Mouse (Mus musculus) thymus, postnatal 36 days (tissue): ENCODE measurements around the gene Atp1a4.

Source experiments
- DNase-seq, 2 experiments: peaks; one replicate each; pipeline ENCODE4 v3.0.0; 2022; ENCODE audit warnings: mixed read lengths in 2 of 2

Atp1a4 gene

DNA sequence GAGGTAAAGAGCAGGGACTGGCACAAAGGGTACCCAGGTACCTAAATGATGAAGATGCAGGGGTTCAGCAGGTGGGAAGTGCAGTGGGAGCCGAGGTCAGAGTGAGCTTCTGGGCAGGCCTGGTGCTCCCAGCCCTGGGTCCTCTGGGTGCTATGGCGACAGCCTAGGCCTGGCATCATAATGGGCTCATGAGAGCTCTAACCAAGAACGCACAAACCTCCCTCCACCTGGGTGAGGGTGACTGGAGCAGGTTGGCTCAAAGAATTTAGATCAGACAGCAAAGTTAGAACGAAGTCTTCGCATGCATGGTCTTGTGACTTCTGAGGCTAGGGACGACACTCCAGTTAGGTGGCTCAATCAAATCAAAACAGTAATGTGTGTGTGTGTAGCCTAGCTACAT, at the start of gene Atp1a4:
Gene Atp1a4, minus strand, starts transcription at position 101 of the 400 bp plus-strand sequence.
- DNase-seq, result no peak

GRCm38 (mm10) chr1:172307936-172308335, 49.7 kb upstream of the Atp1a4 start:
- no peak for DNase-seq

GRCm38 (mm10) chr1:172306885-172307284, 48.7 kb upstream of the Atp1a4 start:
- no peak for DNase-seq

DNA sequence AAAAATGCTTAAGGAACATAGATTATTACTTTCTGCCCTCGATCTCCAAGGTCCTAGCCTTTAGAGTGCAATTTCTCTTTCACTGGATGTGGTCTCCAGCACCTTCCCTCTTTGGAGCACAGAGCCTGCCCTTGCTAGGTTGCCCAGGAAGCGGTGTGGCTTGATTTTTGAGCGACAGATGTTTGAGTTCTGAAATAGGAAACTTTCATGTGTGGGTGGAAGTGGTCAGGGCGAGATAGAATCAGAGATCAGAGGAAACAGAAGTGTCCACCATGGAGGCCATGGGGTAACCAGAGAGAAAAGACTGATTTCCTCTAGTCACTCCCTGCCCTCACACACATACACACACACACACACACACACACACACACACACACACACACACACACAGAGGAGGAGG, 48.0 kb upstream of the Atp1a4 start:
- DNase-seq, result no peak

DNA sequence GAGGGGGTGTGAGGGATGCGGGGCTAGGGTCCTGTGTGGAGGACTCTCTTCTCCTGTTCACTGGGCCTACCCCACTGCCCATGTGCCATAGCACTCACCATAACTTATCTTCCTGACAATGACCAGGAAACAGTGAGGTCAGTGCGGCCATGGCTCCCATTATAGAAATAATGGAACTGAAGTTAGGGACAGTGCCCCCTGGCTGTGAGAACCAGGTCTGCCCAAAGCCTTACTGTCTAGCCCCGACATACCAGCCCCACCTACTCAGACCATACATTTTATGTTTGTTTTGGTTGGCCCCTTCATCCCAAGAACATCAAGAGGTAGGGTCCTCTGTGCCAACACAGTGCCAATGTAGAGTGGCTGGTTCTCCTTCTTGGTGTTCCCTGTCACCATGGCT, 47.4 kb upstream of the Atp1a4 start:
- no peak for DNase-seq

DNA sequence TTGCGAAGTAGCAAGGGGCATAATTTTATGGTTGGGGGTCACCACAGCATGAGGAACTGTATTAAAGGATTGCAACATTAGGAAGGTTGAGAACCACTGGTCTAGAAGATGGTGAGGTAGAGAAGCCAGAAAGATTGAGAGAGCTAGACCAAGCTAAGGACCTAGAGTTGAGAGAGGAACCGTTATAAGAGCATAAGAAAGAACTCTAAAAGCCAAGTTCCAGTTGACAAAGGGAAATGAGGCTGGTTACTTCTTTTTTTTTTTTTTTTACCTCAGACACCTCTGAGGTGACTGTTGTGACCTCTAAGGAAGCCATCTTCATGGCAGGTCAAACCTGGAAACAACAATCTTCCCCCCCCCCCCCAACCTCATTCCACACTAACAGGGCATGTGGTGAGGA, 46.9 kb upstream of the Atp1a4 start:
- no peak for DNase-seq

DNA sequence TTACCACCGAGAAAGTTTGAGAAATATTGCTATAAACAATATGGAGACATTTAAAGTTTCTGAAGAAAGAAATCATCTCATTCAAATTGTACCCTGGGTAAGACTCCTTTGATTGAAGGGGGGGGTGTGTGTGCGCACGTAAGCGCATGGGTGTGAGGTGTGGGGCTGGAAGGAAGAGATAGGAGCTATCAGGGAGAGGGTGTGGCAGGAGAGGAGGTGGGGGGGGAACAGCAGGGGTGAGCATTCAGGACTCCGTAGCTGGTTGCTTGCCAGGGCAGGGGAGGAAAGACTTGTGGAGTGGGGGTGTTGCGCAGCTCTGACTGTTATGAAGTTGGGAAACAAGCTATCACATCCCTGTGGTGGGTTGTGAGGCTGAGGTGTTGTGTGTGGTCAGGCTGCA, 46.2 kb upstream of the Atp1a4 start:
- no peak for DNase-seq

DNA sequence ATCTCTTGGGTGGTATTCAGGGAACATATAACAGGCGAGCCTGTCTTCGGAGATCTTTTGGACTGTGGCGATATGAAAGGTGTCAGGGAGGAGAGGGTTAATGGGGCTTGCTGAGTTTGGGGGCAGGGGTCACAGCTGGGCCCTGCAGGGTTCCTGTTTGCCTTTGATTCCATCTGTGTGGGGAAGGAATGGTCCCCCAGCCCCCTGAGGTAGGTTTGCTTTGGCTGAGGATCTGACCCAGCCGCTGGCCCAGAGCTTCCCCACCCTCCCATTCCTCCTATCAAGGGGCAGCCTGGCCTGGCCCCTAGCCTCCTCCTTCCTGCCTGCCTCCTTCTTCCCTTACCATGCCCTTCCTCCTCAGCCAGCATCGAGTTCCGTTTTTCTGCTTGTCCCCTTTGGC, 44.6 kb upstream of the Atp1a4 start:
- no peak for DNase-seq

GRCm38 (mm10) chr1:172302311-172302710, 44.1 kb upstream of the Atp1a4 start:
- DNase-seq, result no peak

DNA sequence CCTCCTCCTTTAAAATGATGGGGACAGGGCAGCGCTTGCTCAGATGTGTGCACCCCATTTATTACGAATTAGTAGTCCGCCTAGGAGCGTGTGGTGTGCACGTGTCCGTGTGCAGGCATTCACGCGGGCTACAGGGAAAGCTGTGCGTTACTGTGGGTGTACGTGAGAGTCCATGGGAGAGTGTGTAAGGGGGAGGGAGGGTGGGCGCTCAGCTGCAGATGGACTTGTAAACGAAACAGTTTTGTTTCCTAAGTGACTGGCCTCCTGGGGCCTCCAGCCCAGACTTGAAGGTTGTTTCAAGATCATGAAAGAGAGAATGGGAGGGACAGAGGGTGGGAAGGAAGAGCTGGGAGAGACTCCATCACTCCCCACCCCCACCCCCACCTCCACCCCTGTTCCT, 43.0 kb upstream of the Atp1a4 start:
- no peak for DNase-seq

- no peak for DNase-seq
Measured at GRCm38 (mm10) chr1:172300247-172300646, 42.0 kb upstream of the Atp1a4 start.

DNA sequence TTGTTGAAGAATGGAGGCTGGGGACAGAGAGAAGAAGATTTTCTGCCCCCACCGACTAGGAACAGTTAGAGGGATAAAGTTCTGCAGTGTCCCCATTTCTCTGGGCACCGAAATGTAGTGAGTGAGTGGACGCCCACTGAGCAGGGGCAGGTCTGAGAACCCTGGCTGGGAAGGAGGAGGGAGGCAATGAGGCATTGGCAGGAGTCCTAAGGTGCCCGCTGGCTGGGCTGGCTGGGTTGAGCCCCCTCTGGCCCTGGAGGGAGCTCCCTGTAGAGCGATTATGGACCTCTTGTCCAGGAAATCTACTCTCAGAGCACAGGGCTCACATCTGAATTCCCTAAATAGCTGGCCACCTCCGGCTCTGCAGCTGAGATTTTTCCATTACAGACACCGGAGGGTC, 41.3 kb upstream of the Atp1a4 start:
- DNase-seq, result no peak

DNA sequence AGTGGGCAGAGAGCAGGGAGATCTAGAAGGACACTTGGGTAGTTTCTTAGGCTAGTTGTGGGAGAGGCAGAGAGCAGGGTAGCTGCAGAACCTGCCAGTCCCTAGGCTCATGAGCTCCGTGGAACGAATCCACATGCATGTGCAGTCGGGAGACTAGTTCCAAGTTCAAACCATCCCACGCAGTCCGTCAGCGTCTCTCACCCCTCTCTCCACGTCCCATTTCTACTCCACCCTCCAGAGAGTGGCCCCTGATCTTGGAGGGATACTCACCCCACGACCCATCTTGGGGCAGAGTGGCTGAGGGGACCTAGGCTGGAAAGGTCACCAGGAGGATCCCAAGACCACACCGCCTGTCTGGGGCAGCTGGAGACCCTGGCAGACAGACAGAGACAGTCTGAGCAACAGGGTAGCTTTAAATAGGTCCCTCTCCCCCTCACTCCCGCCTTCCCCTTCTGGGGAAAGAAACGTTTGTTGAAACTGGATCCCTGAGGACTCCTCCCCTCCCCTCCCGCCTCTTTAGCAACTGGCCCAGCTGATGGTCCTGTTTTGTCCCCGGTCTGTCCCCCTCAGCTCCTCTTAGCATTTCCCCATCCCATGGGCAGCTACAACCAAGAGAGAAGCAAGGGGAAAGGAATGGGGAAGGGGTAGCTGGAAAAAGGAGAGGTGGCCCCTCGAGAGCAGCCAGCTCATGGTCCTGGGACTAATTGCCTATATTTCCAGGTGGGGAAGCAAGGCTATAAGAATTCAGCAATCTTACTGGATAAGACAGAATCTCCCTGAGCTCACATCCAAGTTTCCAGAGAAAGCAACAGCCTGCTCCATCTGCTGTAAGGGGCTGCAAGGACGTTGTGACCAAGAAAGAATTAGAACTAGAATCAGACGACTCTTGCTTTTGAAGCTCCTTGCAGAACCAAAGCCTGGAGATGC, 39.7 kb upstream of the Atp1a4 start, which contains the start of gene Atp1a2:
Gene Atp1a2, minus strand, starts transcription at position 454 of the 927 bp plus-strand sequence.
- no peak for DNase-seq

DNA sequence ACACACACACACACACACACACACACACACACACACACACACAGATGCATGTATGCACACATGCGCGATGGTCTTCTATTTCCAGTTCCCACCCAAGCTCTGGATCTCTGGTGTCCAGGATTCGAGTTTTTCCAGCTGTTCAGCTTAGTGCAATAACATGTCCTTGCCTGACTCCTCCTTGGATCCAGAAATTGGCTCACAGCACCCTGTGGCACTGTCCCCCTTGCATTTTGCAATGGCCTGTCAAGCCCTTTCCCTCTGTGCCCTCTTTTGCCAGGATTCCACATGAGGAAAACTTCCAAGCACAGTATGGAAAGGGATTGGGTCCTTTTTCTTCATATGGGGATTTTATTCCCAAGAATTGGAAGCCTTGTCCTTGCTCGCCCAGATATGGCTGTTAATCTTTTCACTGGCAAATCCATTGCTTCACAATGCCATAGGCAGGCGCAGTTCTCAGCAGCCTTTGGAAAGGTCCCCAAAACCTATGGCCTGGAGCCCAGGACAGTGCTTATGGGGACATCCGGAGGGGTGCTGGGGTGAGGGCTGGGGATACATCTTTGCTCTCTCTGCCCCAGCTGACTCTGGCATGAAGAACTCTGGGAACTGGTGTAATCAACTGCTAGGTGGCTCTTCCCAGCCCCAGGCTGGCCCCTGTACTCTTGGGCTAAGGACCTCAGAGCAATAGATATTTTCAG, 38.7 kb upstream of the Atp1a4 start:
- DNase-seq, result no peak

GRCm38 (mm10) chr1:172295751-172296197, 37.6 kb upstream of the Atp1a4 start:
- no peak for DNase-seq

DNA sequence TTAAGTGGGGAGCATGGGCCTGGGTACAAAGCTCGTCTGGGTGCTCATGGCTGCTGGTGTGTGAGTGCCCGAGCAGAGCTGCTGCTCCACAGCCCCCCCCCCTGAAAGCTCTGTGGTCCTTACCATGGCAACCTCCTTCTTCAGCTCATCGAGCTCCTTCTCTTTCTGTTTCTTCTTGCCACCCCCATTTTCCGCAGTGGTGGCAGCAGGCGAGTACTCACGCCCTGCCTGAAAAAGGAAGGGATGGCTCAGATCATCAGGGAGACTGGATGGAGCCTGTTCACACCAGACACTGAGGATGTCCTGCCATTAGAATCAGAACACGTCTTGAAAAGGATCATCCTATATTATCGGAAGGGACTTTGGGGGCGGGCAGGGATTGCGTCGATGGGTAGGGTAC, 35.2 kb upstream of the Atp1a4 start:
- no peak for DNase-seq

DNA sequence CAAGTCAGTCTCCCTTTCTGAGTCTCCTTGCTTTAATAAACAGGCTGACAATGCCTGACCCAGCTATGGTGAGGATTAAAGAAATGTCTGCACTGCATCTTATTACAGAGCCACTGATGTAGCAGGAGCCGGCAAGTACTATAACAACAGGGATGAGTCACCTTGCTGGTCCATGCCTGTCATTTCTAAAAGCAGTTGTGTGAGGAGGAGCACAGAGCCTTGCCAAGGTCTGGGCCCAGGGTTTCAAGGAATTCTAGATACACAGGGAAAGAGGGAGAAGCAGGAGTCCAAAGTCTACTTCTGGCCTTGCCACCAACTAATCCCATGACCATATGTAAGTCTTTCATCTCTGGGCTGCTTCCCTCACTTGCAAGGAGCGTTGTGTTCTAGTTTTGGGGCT, 34.7 kb upstream of the Atp1a4 start:
- DNase-seq, result no peak

- DNase-seq, result no peak
Measured at GRCm38 (mm10) chr1:172289617-172289946, 31.4 kb upstream of the Atp1a4 start.

DNA sequence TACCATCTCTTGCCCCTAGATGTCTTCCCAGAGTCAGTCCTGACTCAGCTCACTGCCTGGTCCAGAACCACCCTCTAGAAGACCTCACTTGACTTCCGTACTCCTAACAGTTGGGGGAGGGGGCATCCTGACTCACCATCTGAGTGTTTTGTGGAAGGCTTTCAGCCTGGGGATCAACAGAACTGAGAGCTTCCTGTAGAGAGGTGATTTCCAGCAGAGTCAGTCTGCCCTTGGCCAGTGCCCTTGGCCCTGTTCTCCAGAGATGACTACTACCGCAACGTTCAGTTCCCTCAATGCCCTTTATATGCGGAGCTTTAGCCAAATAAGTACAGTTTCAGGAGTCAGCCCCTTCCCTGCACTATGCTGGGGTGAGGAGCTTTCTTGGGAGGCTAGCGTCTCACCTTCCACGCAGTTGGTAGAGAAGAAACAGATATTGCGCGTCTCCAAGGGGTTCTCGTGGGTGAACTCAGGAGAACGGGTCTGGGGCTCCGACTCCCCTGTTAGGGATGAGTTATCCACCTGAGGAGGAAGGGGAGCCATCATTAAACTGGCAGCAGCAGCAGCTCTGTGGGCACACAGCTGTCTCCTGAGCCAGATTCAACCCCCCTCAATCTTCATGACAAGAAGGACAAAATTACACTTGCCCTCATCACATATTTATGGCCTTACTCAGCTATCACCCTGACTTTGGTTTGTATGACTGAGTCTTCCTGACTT, 30.8 kb upstream of the Atp1a4 start:
- no peak for DNase-seq

- no peak for DNase-seq
Measured at GRCm38 (mm10) chr1:172286740-172287139, 28.5 kb upstream of the Atp1a4 start.

DNA sequence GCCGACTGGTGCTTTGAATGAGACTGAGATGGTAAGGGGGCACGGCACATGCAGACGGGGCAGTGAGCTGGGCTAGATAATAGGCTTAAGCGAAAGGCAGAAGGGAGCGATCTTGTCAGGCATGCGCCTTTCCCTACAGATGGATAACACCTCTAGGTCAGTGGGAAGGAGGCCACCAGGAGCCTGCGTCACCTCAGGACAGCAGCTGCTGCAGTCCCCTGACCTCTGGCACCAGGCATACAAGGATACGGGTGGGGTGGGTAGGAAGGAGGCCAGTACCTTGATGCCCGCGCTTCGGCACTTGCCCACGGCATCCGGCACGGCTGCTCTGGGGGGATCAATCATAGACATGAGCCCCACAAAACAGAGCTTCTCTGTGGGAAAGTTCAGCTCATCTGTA, 26.0 kb upstream of the Atp1a4 start:
- no peak for DNase-seq

DNA sequence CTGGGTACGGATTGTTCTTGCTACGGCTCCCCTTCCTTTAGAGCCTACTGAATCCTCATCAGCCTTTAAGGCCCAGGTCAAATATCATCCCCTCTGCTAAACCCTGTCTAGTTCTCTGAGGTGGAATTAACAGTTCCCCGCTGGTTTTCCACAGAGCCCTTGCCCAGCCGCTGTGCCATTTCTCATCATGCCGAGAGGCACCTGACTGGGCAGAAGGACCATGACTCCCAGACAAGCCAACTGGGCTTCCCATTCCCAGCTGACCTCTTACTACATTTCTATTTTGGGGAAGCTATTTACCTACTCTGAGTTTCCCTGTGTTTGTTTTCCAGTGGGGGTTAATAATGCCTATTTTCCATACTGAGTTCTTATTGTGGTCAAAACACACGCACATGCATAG, 24.9 kb upstream of the Atp1a4 start:
- no peak for DNase-seq

DNA sequence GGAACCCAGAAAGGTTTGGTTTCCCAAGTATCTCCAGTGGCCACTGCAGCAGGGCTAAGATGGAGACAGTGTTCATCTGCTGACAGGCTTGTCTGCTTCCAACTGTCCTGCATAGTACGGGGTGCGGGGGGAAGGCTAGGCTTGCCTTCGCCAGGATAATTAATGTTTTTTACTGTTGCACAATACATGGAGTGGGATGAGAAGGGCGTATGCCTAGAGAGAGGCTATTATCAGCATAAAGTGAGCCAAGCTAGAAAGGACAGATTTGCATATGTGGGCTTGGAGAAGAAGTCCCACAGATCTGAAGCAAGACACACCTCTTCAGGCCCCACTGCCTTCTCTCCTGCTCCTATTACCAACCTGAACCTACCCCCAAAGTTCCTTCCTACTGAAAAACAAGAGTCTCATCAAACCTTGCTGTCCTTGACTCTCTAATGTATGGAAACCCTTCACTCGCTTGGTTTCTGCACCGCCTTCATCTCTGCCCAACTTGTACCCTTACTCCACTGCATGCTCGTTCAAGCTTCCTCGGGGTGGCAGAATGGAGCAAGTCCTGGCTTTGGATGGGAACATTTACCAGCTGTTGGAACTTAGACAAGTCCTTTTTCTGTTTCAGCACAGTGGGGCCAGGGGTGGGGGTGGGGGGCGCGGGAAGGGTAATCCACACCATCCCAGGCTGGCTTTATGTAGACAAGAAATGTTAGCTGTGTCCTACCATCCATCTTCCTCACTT, 23.5 kb upstream of the Atp1a4 start:
- no peak for DNase-seq
